Mouse (Mus musculus) forebrain, embryonic 15.5 days (tissue): ENCODE measurements around the gene Snd1. TPM values are rescaled to one million over a fixed set of nuclear protein-coding genes. Genes with fewer than 3 reads are reported as not detected.
A peak's percentile ranks its signal among the peaks of the same experiment; 100 is the strongest.

Experiments
- ATAC-seq: fragments of 200-750 bp; cut with Nextera tagmentation; replicated peaks from 2 replicates; pipeline ENCODE4 v1.8.0; 2017; ENCODE audit warnings: mild to moderate bottlenecking, moderate TSS enrichment, moderate library complexity
- H3K27ac ChIP-seq: fragments of 300-500 bp; sonication (generic); replicated peaks from 2 replicates; pipeline ENCODE4 v1.5.1; 2015; ENCODE audit warnings: mild to moderate bottlenecking, inconsistent platforms
- H3K27me3 ChIP-seq: fragments of 300-500 bp; sonication (generic); 2 replicates; pipeline ENCODE4 v1.6.1; 2015; ENCODE audit warnings: inconsistent platforms
- H3K36me3 ChIP-seq: fragments of 300-500 bp; sonication (generic); 2 replicates; pipeline ENCODE4 v1.6.1; 2015; ENCODE audit warnings: mild to moderate bottlenecking, inconsistent platforms
- H3K4me1 ChIP-seq: fragments of 300-500 bp; sonication (generic); 2 replicates; pipeline ENCODE4 v1.6.1; 2015; ENCODE audit warnings: inconsistent platforms
- H3K4me2 ChIP-seq: fragments of 300-500 bp; sonication (generic); replicated peaks from 2 replicates; pipeline ENCODE4 v1.6.1; 2015; ENCODE audit warnings: mild to moderate bottlenecking, inconsistent platforms
- H3K4me3 ChIP-seq: fragments of 300-500 bp; sonication (generic); 2 replicates; pipeline ENCODE4 v1.5.1; 2015; ENCODE audit warnings: mild to moderate bottlenecking, inconsistent platforms
- H3K9ac ChIP-seq: fragments of 300-500 bp; sonication (generic); replicated peaks from 2 replicates; pipeline ENCODE4 v1.6.1; 2015; ENCODE audit warnings: mild to moderate bottlenecking, inconsistent platforms
- H3K9me3 ChIP-seq: fragments of 300-500 bp; sonication (generic); 2 replicates; pipeline ENCODE4 v1.6.1; 2016; ENCODE audit warnings: inconsistent platforms
- WGBS: fragments of 180-500 bp; shearing (Covaris S2); methylation state at CpG from one replicate; pipeline ENCODE4 v1.1.7; 2015; ENCODE audit warnings: mixed read lengths; 5-methylcytosine and 5-hydroxymethylcytosine counted together
- polyA plus RNA-seq: library from polyadenylated mRNA; unstranded; fragments of >200 nt; fragmentation: Nextera tagmentation; extraction: Ambion mirVana; gene quantifications from 2 replicates; pipeline ENCODE4 v1.2.1, GENCODE M21; 2015

The Snd1 gene
- polyA plus RNA-seq, 1 experiment from 2014 or later: 77.6 TPM

GRCm38 (mm10) chr6:28610127-28610526 is 135.2 kb downstream of the Snd1 start:
- WGBS: 82% methylated on average over 1 of the region's 1 CpGs
- no peaks in the 10 kb centered on the region for H3K4me1 ChIP-seq
- no peak overlapping the region for H3K9ac ChIP-seq
- ATAC-seq: no peak
- H3K4me2 ChIP-seq: no peak overlapping the region
- H3K9me3 ChIP-seq: no peaks in the 10 kb centered on the region
- H3K36me3 ChIP-seq: no peaks in the 10 kb centered on the region
- H3K27me3 ChIP-seq: no peaks in the 10 kb centered on the region
- no peak overlapping the region for H3K4me3 ChIP-seq
- no peak overlapping the region for H3K27ac ChIP-seq

DNA sequence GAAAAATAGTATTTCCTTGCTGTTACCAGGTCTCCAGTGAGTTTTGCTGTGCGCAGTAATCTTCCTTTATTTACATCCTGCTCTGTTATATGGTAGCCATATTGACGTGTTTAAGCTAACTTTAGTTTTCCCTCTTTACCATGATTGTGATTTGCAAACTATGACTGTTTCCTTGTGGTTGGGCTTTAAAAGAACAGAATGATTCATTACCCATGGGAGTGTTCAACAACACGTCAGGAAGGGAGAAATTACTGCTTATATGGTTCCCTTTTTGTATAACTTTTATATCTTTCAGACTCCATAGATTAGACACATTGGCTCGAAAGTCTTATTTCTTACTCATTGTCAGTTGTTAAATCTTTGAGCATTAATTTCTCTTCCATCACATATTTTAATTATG is 138.5 kb downstream of the Snd1 start:
- H3K9ac ChIP-seq: no peak overlapping the region
- WGBS: 86% methylated on average over 4 of the region's 4 CpGs
- H3K4me1 ChIP-seq: peaks cover 19% of the 10 kb centered on the region
- H3K36me3 ChIP-seq: no peaks in the 10 kb centered on the region
- no peaks in the 10 kb centered on the region for H3K27me3 ChIP-seq
- no peaks in the 10 kb centered on the region for H3K9me3 ChIP-seq
- no peak for ATAC-seq
- no peak overlapping the region for H3K27ac ChIP-seq
- no peak overlapping the region for H3K4me3 ChIP-seq
- H3K4me2 ChIP-seq: no peak overlapping the region

DNA sequence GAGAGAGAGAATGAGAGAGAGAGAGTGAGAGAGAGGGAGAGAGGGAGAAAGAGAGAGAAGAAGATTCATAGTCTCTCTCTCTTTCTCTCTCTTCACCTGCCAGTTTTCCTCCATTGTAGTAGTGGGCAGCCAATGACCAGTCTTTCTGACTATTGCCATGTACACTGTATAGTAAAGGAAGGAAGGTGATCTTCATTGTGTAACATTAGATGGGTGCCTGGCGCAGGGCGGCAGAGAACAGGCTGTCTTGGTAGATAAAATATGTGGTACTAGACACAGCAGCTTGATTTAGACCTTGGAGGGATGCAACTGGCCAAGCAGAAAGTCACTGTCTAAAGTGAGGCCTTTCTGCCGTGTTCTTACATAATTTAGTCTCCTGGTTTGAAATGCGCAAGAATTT is 139.9 kb downstream of the Snd1 start:
- 86% methylated on average over 4 of the region's 4 CpGs for whole genome bisulfite sequencing
- Histone ChIP-seq H3K4me1 (peaks cover 32% of the 10 kb centered on the region), H3K4me3 (no peak overlapping the region), H3K9me3 (no peaks in the 10 kb centered on the region), H3K36me3 (no peaks in the 10 kb centered on the region), H3K27ac (peak overlapping the region; percentile 84; the same call in 1 of the 2 replicates), H3K9ac (no peak overlapping the region), H3K27me3 (no peaks in the 10 kb centered on the region), H3K4me2 (no peak overlapping the region)
- ATAC-seq: no peak

- Histone ChIP-seq H3K36me3 (no peaks in the 10 kb centered on the region), H3K27ac (peak overlapping the region; percentile 84), H3K27me3 (no peaks in the 10 kb centered on the region), H3K4me2 (no peak overlapping the region), H3K4me1 (peaks cover 35% of the 10 kb centered on the region), H3K4me3 (no peak overlapping the region), H3K9me3 (no peaks in the 10 kb centered on the region), H3K9ac (no peak overlapping the region)
- 71% methylated on average over 3 of the region's 3 CpGs for WGBS
- no peak for ATAC-seq
These were observed 140.5 kb downstream of the Snd1 start for GRCm38 (mm10) chr6:28615408-28615807.

GRCm38 (mm10) chr6:28615966-28616365 is 141.0 kb downstream of the Snd1 start:
- no peak; the same call in 1 of the 2 replicates for ATAC-seq
- Histone ChIP-seq H3K9ac (no peak overlapping the region), H3K4me1 (peaks cover 35% of the 10 kb centered on the region), H3K27ac (peak overlapping the region; percentile 84), H3K9me3 (no peaks in the 10 kb centered on the region), H3K27me3 (no peaks in the 10 kb centered on the region), H3K4me3 (no peak overlapping the region), H3K4me2 (no peak overlapping the region), H3K36me3 (no peaks in the 10 kb centered on the region)
- 28% methylated on average over 3 of the region's 3 CpGs for WGBS

GRCm38 (mm10) chr6:28618299-28618698 is 143.4 kb downstream of the Snd1 start:
- Histone ChIP-seq H3K27me3 (no peaks in the 10 kb centered on the region), H3K4me1 (peaks cover 35% of the 10 kb centered on the region), H3K9ac (no peak overlapping the region), H3K27ac (0 out of 2 replicates have a peak overlapping the region, but pooled peaks have one; percentile 34), H3K9me3 (no peaks in the 10 kb centered on the region), H3K4me2 (no peak overlapping the region), H3K4me3 (no peak overlapping the region), H3K36me3 (no peaks in the 10 kb centered on the region)
- WGBS: 4% methylated on average over 3 of the region's 3 CpGs
- peak; percentile 64 for ATAC-seq

- Histone ChIP-seq H3K36me3 (no peaks in the 10 kb centered on the region), H3K4me1 (peaks cover 35% of the 10 kb centered on the region), H3K27ac (0 out of 2 replicates have a peak overlapping the region, but pooled peaks have one; percentile 29), H3K27me3 (no peaks in the 10 kb centered on the region), H3K9me3 (no peaks in the 10 kb centered on the region), H3K9ac (no peak overlapping the region), H3K4me2 (no peak overlapping the region), H3K4me3 (no peak overlapping the region)
- 25% methylated on average over 7 of the region's 7 CpGs for WGBS
- ATAC-seq: peak; percentile 61
These were observed 143.8 kb downstream of the Snd1 start for GRCm38 (mm10) chr6:28618751-28619153.

- no peak for ATAC-seq
- 88% methylated on average over 4 of the region's 4 CpGs for WGBS
These were observed 146.5 kb downstream of the Snd1 start for GRCm38 (mm10) chr6:28621431-28621830.

GRCm38 (mm10) chr6:28621961-28622360 is 147.0 kb downstream of the Snd1 start:
- no peak overlapping the region for H3K9ac ChIP-seq
- 93% methylated on average over 5 of the region's 5 CpGs for WGBS
- no peak for ATAC-seq
- H3K36me3 ChIP-seq: no peaks in the 10 kb centered on the region
- H3K4me3 ChIP-seq: no peak overlapping the region
- H3K4me2 ChIP-seq: no peak overlapping the region
- no peaks in the 10 kb centered on the region for H3K27me3 ChIP-seq
- H3K4me1 ChIP-seq: peaks cover 24% of the 10 kb centered on the region
- no peaks in the 10 kb centered on the region for H3K9me3 ChIP-seq
- H3K27ac ChIP-seq: no peak overlapping the region

More at GRCm38 (mm10) chr6:28621431-28621830, 146.5 kb downstream of the Snd1 start:
- H3K27ac ChIP-seq: no peak overlapping the region
- no peak overlapping the region for H3K9ac ChIP-seq
- no peak overlapping the region for H3K4me3 ChIP-seq
- no peaks in the 10 kb centered on the region for H3K9me3 ChIP-seq
- H3K36me3 ChIP-seq: no peaks in the 10 kb centered on the region
- no peaks in the 10 kb centered on the region for H3K27me3 ChIP-seq
- no peak overlapping the region for H3K4me2 ChIP-seq
- peaks cover 24% of the 10 kb centered on the region for H3K4me1 ChIP-seq

- Histone ChIP-seq H3K4me1 (peaks cover 24% of the 10 kb centered on the region), H3K27ac (no peak overlapping the region), H3K27me3 (no peaks in the 10 kb centered on the region), H3K9ac (no peak overlapping the region), H3K36me3 (no peaks in the 10 kb centered on the region), H3K9me3 (no peaks in the 10 kb centered on the region), H3K4me3 (no peak overlapping the region), H3K4me2 (no peak overlapping the region)
- 77% methylated on average over 6 of the region's 6 CpGs for WGBS
- ATAC-seq: no peak
These were observed 147.6 kb downstream of the Snd1 start for GRCm38 (mm10) chr6:28622522-28622921.

DNA sequence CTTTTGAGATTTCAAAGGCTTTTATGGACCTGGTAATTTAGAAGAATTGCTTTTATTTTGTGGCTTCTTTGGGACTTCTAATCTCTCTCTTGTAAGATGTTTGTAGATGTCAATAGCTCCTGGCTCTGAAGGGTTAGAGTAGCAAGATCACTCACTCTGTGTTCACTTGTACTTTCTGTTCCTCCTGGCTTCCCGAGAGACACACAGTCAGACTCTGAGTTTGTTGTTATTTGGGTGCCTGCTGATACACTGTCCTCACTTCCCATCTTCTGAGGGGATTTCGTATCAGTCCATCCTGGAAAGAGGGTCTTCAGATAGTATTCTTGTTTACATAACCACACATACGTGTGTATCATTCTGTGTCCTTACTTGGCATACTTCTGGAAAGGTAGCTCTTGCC is 148.0 kb downstream of the Snd1 start:
- Histone ChIP-seq H3K9ac (no peak overlapping the region), H3K4me3 (no peak overlapping the region), H3K4me2 (no peak overlapping the region), H3K27ac (no peak overlapping the region), H3K27me3 (no peaks in the 10 kb centered on the region), H3K9me3 (no peaks in the 10 kb centered on the region), H3K36me3 (no peaks in the 10 kb centered on the region), H3K4me1 (peaks cover 23% of the 10 kb centered on the region)
- 86% methylated on average over 3 of the region's 3 CpGs for WGBS
- ATAC-seq: no peak

GRCm38 (mm10) chr6:28628408-28628807 is 153.5 kb downstream of the Snd1 start:
- WGBS: 15% methylated on average over 1 of the region's 1 CpGs
- Histone ChIP-seq H3K27me3 (no peaks in the 10 kb centered on the region), H3K4me1 (peaks cover 37% of the 10 kb centered on the region), H3K27ac (0 out of 2 replicates have a peak overlapping the region, but pooled peaks have one; percentile 14), H3K9ac (no peak overlapping the region), H3K4me3 (no peak overlapping the region), H3K36me3 (no peaks in the 10 kb centered on the region), H3K4me2 (no peak overlapping the region), H3K9me3 (no peaks in the 10 kb centered on the region)
- ATAC-seq: peak; percentile 35

GRCm38 (mm10) chr6:28629866-28630265 is 154.9 kb downstream of the Snd1 start:
- H3K27ac ChIP-seq: no peak overlapping the region
- H3K4me3 ChIP-seq: no peak overlapping the region
- ATAC-seq: no peak
- no peaks in the 10 kb centered on the region for H3K27me3 ChIP-seq
- no peak overlapping the region for H3K4me2 ChIP-seq
- WGBS: 11% methylated on average over 2 of the region's 2 CpGs
- no peak overlapping the region for H3K9ac ChIP-seq
- peaks cover 48% of the 10 kb centered on the region for H3K4me1 ChIP-seq
- H3K36me3 ChIP-seq: no peaks in the 10 kb centered on the region
- H3K9me3 ChIP-seq: no peaks in the 10 kb centered on the region
